Mouse (Mus musculus) brown adipose tissue, adult 24 weeks (tissue): Measurements from ENCODE around the gene Stat4. TPM values are rescaled to one million over a fixed set of nuclear protein-coding genes. Genes with fewer than 3 reads are reported as not detected.
A peak's percentile ranks its signal among the peaks of the same experiment; 100 is the strongest.
"Not testable (repeated sequence)": the region's sequence is repeated elsewhere in the genome, so short reads cannot be mapped to it uniquely, and the experiment has no call there.

Experiments
- H3K27ac ChIP-seq: fragments of 200-500 bp; replicated peaks from 2 replicates; pipeline ENCODE4 v1.5.1; 2012; ENCODE audit warnings: low read depth, mild to moderate bottlenecking, low read length
- H3K4me1 ChIP-seq: fragments of 200-500 bp; 2 replicates; pipeline ENCODE4 v1.6.1; 2012; ENCODE audit warnings: low read length, mixed read lengths; ENCODE audit not compliant: control insufficient read depth, insufficient read depth, insufficient read length
- H3K4me3 ChIP-seq: fragments of 200-500 bp; 2 replicates; pipeline ENCODE4 v1.5.1; 2012; ENCODE audit warnings: low read depth, mild to moderate bottlenecking, low read length, moderate library complexity; ENCODE audit not compliant: insufficient read depth
- polyA plus RNA-seq: library from polyadenylated mRNA; stranded (reverse); fragments of >200 nt; gene quantifications from 2 replicates; pipeline ENCODE4 v1.2.4, GENCODE M21; 2012; ENCODE audit not compliant: missing spikeins, insufficient read depth, insufficient read length

The Stat4 gene
- polyA plus RNA-seq, 1 experiment, result 0.52 TPM

DNA sequence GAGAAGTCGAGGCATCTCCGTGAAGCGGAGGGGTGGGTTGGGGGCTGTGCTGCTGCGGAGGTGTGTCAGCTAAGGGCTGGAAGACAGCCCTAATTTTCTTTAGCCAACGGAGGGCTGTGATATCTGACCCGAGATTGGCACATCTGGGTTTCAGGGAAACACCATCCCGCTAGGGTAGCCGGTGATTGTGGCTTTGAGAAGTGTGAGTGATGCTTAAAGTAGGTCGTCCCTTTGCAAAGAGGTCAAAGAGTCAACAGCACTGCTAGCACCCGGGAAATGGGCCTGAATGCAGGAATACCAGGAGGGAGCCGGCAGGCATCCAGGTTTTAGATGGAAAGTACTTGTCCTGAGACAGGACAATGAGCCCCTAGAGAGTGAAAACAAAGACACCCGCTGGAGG, 22.0 kb downstream of the Stat4 start:
- Histone ChIP-seq H3K4me3 (peak overlapping the region; percentile 20; the same call in 1 of the 2 replicates), H3K27ac (no peak overlapping the region), H3K4me1 (no peaks in the 10 kb centered on the region)

DNA sequence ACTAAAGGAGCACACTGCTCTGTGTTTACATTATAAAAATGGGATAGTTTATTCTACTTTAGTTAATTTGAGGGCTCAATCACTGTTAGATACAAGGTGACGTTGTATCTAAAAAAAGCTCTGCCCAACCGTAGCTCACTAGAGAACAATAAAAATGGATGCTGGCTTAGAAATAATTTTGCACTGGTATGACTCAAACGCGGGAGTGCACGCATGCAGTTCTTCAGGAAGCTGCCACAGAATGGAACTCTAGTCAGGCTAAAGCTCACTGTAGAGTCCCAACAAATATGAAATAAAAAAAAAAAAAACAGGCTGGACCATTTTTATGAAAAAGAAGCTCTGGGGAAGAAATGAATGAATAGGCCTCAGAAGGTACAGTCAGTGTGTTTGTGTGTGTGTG, 23.8 kb downstream of the Stat4 start:
- H3K4me1 ChIP-seq, result no peaks in the 10 kb centered on the region
- no peak overlapping the region for H3K4me3 ChIP-seq
- no peak overlapping the region for H3K27ac ChIP-seq

DNA sequence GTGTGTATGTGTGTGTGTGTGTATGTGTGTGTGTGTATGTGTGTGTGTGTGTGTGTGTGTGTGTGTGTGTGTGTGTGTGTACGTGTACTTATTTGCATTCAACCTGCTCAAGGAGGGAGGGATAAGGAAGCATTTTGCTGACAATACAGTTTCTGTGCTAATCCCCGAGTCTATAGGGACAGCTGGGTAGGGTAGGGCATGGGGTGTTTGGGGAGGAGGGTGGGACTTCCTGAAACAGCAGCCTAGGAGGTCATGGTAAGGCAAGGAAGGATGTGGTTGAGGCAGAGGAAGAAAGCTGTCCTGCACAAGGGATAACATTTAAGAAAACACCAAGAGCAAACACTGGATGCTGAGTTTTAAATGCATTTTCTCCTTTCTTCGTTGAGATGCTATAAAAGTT, 24.3 kb downstream of the Stat4 start:
- H3K4me3 ChIP-seq, result no peak overlapping the region
- no peaks in the 10 kb centered on the region for H3K4me1 ChIP-seq
- H3K27ac ChIP-seq, result no peak overlapping the region

DNA sequence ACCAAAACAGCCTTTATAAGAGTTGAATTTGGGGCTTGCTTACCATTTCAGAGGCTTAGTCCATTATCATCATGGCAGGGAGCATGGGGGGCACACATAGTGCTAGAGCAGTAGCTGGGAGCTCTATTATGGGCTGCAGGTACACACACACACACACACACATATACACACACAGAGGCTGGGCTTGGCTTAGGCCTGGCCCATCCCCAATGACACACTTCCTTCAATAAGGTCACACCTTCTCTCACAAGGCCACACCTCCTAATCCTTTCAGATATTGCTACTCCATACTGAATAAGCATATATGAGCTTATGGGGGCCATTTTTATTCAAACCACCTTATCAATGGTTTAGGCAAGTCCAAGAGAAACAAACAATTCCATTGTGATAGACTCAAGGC, 25.3 kb downstream of the Stat4 start:
- H3K27ac ChIP-seq, result no peak overlapping the region
- H3K4me1 ChIP-seq, result no peaks in the 10 kb centered on the region
- H3K4me3 ChIP-seq, result no peak overlapping the region

DNA sequence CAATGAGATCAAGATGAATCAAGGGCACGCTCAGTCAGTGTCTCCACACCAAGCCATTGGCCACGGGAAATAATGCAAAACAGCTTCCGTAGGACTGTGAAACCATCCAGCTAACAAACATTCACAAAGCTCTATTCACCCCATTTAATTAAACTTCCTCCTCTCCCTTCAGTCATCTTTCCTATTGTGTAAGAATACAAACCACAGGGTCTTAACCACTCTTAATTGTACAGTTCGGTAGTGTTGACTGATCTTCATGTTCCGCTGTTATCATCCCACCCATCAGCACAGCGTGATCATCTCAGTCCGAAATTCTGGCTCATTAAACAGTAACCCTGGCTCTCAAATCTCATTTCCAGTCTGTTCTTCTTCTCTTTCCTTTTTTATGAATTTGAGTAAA, 25.8 kb downstream of the Stat4 start:
- no peak overlapping the region for H3K4me3 ChIP-seq
- no peaks in the 10 kb centered on the region for H3K4me1 ChIP-seq
- no peak overlapping the region for H3K27ac ChIP-seq

DNA sequence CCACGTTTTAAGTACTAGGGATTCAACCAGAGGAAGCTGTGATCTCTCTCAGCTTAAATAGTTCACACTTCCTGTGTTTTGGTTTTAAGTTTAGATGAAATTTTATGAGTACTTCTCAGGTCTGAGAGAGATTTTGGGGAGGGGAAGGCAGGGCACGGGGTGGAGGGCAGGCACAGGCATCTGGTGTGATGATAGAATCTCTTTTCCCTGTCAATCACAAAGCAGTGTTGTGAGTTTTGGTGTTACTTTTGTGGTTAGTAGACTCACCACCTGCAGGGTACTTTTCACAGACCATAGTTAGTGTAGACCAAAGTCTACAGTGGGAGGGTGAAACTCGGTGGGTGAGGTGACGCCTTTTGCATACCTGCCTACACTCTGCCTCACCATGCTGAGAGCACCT, 32.7 kb downstream of the Stat4 start:
- Histone ChIP-seq H3K4me3 (no peak overlapping the region), H3K4me1 (no peaks in the 10 kb centered on the region), H3K27ac (no peak overlapping the region)

DNA sequence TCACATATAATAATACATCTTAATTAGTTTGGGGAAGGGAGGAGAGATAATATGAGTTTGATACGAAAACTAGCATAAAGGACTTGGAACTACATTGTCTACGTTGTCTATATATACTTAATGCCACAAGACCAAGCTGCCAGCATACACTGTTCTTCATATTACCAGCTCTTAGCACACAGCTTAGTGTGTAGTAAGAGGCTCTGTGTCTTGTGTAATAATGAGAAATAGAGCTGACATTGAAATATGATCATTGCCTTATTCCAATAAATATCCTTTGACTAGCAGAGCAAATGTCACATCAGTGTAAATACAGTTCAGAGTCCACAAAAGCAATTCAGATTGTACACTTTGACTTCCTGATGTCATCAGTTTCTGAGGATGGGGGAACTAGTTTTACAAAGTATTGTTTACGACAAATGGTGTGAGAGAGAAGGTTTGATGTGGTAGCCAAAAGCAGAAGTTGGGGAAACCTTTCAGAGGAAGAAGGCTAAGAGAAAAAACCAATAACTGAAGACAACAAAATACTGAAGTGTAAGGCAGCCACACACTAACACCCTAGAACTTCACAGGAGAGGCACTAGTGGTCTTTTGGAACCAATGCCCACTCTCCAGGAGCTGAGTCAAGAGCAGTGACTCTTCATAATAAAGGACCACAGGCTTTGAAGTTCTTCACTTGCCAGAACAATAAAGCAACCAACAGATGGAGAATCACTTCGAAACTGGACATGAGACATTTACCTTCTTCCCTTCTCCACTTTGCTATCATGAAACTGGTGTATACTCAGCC, 35.2 kb downstream of the Stat4 start:
- H3K4me3 ChIP-seq, result no peak overlapping the region
- H3K4me1 ChIP-seq, result no peaks in the 10 kb centered on the region

DNA sequence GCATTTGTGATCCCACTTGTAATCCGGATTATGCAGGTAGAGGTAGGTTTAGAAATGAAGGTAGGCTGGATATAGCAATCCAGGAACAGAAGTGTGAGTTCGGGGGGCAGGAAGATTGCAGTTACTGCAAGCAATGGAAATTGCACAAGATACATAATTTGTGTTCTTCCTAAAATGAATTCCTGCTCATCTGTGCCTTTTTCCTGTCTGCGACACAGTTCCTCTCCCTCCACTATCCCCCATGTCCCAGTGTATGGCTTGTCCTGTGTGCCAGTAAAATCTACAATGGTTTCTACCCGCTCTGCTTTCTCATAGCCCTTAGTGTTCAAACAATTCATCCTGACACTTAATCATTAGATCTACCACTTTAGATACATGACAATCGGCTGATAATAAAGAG, 41.7 kb downstream of the Stat4 start:
- H3K27ac ChIP-seq, result no peak overlapping the region
- no peaks in the 10 kb centered on the region for H3K4me1 ChIP-seq
- no peak overlapping the region for H3K4me3 ChIP-seq

More for the DNA sequence above, 35.2 kb downstream of the Stat4 start:
- no peak overlapping the region for H3K27ac ChIP-seq

DNA sequence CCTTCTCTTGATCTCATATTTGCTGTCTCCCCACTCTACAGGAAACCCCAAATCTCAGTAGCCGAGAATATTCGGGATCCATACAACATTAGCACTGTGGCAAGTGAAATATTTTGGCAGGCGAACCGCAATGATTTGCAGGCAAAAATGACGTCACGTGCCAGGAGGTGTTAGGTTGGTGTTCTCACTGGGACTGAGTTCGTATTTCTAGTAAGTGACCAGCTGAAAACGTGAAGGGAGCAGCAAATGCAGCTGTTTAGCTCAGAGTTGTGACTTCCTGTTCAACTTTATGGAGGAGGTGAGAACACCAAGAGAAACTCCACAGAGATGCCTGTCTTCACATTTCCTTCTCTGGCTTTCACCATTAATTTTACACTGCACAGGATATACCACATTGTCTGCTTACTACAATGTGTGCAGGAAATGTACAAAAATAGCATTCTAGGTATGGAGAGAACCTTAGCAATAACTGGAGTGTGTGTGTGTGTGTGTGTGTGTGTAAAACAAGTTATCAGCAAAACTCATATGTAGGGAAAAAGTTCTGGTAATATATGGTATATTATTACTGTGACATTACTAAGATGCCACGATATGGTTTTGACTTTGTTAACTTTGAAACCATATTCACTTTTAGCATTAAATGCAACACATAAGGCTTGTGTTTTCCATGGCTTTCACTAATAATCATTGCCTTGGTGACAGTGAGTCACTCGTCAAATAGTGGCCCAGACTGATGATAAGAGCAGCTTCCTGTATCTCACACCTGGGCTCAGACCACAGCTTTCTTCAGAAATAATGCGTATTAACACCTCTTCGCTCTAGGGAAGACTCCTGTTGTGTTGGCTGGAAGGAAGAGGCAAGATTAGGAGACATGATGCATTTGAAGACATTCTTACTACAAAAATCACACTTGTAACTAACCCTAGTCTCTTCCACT, 48.1 kb downstream of the Stat4 start:
- Histone ChIP-seq H3K27ac (no peak overlapping the region), H3K4me3 (no peak overlapping the region), H3K4me1 (no peaks in the 10 kb centered on the region)

DNA sequence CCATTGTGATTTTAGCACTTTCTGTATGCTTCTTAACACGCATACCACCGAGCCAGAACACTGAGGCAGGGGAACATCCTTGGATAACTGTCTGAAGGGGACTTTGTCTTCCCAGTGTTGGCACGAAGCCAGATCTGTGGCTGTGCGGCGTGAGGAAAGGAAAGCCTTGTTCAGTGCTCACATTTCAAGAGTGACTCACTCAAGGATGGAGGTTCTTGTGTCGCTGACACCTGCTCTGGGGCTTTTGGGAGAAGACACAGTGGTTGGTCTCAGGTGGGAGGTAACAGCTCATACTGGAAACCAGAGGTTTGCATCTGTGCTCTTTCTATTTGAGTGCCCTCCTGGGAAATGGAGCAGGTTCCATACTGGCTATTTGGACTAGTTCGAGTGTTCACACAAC, 52.2 kb downstream of the Stat4 start:
- Histone ChIP-seq H3K4me3 (no peak overlapping the region), H3K27ac (no peak overlapping the region), H3K4me1 (no peaks in the 10 kb centered on the region)

DNA sequence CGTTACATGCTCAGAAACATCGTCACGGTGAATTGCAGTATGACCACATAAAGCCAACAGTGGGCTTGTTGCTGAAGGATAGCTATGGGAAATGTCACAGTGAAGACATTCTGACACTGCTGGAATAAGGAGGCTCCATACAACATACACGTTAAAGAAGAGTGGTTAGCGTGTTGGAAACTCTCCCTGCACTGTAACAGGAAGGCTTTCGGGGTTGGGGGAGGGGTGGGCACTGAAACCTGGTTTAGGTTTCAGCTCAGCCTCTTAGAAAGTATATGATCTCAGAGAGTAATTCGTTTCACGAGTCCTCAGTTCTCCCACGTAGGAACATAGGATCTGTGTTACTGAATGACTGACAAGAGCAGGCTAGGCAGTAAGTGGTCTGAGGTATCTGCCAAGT, 52.7 kb downstream of the Stat4 start:
- Histone ChIP-seq H3K4me3 (no peak overlapping the region), H3K4me1 (no peaks in the 10 kb centered on the region), H3K27ac (no peak overlapping the region)

DNA sequence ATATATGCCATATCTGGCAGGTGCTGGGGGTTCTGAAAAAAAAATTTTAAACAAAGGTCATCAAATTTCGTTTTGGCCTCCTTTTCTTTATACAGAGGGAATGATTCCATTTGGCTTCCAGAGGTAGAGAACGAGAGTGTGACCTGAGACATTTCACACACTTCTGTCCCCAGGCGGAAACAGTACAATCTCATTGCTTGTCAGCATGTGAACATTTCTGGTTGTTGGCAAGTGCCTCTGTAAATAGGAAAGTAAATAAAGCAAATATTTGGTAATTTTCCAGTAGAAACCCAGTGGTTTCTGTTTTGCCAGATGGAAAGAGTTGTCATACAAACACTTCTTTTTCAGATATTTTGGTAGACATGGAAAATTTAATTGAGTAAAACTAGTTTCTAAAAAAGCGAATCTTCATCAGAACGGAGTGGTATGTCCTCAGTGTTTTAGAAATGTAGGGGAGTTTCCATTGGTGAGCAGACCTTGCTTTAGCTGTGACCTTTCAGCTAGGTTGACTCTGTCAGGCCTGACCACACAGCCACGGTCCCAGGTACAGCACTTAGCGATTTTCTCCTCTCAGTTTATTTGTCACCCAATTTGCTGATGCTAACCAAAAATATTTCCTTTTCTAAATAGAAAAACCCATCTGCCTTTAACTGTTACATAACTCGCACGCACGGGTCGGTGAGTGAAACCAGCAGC, 53.6 kb downstream of the Stat4 start:
- Histone ChIP-seq H3K27ac (no peak overlapping the region), H3K4me1 (no peaks in the 10 kb centered on the region), H3K4me3 (no peak overlapping the region)

DNA sequence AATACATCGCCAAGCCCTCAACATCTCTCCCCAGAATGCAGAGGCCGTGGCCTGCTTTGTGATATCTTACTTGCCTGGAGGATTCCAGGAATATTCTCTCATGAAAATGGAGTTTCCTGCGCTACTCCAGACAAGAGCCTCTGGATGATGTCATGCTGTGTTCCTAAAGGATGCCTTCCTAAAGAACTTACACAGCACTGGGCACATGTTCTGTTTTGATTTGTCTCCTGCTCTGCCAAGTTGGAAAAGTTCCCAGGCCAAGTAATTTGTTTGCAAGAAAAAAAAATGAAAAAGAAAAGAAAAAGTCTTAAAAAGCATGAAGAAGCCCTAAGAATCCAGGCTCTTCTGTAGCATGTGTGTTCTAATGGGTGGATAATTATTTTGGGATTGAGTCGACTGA, 56.2 kb downstream of the Stat4 start:
- no peak overlapping the region for H3K4me3 ChIP-seq
- H3K27ac ChIP-seq, result no peak overlapping the region
- H3K4me1 ChIP-seq, result no peaks in the 10 kb centered on the region

DNA sequence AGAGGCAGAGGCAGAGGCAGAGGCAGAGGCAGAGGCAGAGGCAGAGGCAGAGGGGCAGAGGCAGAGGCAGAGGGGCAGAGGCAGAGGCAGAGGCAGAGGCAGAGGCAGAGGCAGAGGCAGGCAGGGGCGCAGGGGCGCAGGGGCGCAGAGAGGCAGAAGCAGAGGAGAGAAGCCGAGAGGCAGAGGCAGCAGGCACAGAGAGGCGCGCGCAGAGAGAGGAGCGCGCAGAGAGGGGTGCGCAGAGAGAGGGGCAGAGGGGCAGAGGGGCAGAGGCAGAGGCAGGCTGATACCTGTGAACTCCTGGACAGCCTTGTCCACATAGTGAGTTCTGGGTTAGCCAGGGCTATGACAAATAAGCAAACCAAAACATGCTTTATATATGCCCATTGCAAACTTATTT, 59.9 kb downstream of the Stat4 start:
- H3K4me1 ChIP-seq, H3K27ac ChIP-seq, H3K4me3 ChIP-seq: not testable (repeated sequence)

DNA sequence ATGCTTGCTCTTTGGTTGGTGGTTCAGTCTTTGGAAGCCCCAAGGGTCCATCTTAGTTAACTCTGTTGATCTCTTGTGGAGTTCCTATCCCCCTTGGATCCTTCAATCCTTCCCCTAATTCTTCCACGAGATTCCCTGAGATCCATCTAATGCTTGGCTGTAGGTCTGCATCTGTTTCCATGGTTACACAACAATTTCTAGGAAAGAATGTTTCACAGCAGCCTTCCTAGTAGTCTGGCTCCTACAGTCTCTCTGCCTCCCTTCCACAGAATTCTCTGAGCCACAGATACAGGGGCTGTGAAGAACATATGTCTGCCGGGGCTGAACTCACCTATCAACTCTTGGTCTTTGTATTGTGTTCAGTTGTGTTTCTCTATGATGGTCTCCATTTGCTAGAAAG, 61.8 kb downstream of the Stat4 start:
- Histone ChIP-seq H3K4me3 (no peak overlapping the region), H3K27ac (no peak overlapping the region), H3K4me1 (no peaks in the 10 kb centered on the region)
